Mouse (Mus musculus): ENCODE measurements around the gene Adamts17.

DNA sequence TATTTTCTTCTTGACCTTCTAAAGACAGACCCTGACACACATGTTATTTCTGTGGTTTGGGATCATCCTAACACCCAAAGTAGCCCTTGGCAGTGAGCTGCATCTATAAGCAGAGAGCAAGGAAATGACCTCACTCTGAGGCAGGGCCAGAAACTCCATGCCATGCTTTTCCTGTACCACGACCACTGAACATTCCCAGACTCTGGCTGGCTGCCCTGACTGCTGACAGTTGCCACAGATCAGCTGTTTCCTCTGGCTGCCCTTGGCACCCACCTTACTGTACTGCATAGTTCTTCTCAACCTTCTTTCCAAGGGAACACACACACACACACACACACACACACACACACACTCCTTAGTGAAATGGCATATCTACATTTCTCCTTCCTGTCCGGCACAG lies 116.4 kb downstream of the Adamts17 start:
- TF ChIP-seq POLR2A (IDR thresholded peaks at IDR 0.05; ENCODE audit: low read depth, low read length) (no peak), CTCF (IDR thresholded peaks at IDR 0.05; ENCODE audit: extremely low read depth, insufficient read length, insufficient replicate concordance, low read depth, low read length) (no peak)
